Mouse (Mus musculus) liver, embryonic 15.5 days (tissue): ENCODE results near the gene Inpp5k. TPM values are rescaled to one million over a fixed set of nuclear protein-coding genes. Genes with fewer than 3 reads are reported as not detected.
A peak's percentile ranks its signal among the peaks of the same experiment; 100 is the strongest.

Experiments
- ATAC-seq: fragments of 200-750 bp; cut with Nextera tagmentation; 2 replicates; pipeline ENCODE4 v1.8.0; 2017; ENCODE audit warnings: moderate number of reproducible peaks, mild to moderate bottlenecking, moderate library complexity; ENCODE audit not compliant: insufficient read depth
- H3K27ac ChIP-seq: fragments of 300-500 bp; sonication (generic); replicated peaks from 2 replicates; pipeline ENCODE4 v1.5.1; 2015; ENCODE audit warnings: mild to moderate bottlenecking, inconsistent platforms
- H3K27me3 ChIP-seq: fragments of 300-500 bp; sonication (generic); 2 replicates; pipeline ENCODE4 v1.6.1; 2015; ENCODE audit warnings: mild to moderate bottlenecking, inconsistent platforms
- H3K36me3 ChIP-seq: fragments of 300-500 bp; sonication (generic); replicated peaks from 2 replicates; pipeline ENCODE4 v1.6.1; 2015; ENCODE audit warnings: moderate library complexity, mild to moderate bottlenecking, inconsistent platforms
- H3K4me1 ChIP-seq: fragments of 300-500 bp; sonication (generic); replicated peaks from 2 replicates; pipeline ENCODE4 v1.6.1; 2015; ENCODE audit warnings: inconsistent platforms
- H3K4me2 ChIP-seq: fragments of 300-500 bp; sonication (generic); 2 replicates; pipeline ENCODE4 v1.6.1; 2015; ENCODE audit warnings: moderate library complexity, mild to moderate bottlenecking, inconsistent platforms
- H3K4me3 ChIP-seq: fragments of 300-500 bp; sonication (generic); replicated peaks from 2 replicates; pipeline ENCODE4 v1.5.1; 2015; ENCODE audit warnings: mild to moderate bottlenecking, inconsistent platforms
- H3K9ac ChIP-seq: fragments of 300-500 bp; sonication (generic); 2 replicates; pipeline ENCODE4 v1.6.1; 2015; ENCODE audit warnings: moderate library complexity, mild to moderate bottlenecking, inconsistent platforms
- H3K9me3 ChIP-seq: fragments of 300-500 bp; sonication (generic); replicated peaks from 2 replicates; pipeline ENCODE4 v1.6.1; 2016; ENCODE audit warnings: inconsistent platforms
- WGBS: fragments of 180-500 bp; shearing (Covaris S2); methylation state at CpG from one replicate; pipeline ENCODE4 v1.1.7; 2015; ENCODE audit warnings: mixed read lengths; ENCODE audit not compliant: insufficient replicate concordance; 5-methylcytosine and 5-hydroxymethylcytosine counted together
- polyA plus RNA-seq: library from polyadenylated mRNA; unstranded; fragments of >200 nt; fragmentation: Nextera tagmentation; extraction: Ambion mirVana; gene quantifications from 2 replicates; pipeline ENCODE4 v1.2.1, GENCODE M21; 2015

Gene Inpp5k
- polyA plus RNA-seq, 1 experiment from 2014 or later, result 16.0 TPM

DNA sequence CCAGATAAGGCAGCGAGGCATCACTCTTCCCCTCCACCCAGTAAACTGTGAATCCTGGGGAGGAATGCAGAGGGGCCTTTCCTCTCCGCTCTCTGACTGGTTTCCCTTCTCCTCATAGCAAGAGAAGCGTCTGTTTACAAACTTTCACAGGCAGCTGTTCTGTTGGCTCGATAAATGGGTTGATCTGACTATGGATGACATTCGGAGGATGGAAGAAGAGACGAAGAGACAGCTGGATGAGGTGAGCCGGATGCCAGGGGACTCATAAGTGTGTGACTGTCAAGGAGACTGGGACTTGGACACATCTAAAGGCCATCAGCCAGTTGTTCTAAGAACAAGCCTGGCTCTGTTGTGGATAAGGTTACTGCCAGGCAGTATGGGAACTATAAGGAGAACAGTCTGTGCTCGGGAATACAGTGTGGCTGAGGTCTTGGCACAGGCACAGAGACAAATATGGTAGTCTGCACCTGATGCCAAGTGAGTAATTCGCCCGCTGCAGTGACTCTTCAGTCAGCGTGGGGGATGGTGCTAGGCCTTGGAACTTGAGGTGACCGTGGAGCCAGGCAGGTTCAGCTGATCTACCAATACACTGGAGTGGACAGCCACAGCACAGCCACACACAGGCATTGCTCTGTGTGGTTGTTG lies 10.5 kb upstream of the Inpp5k start:
- 80% methylated on average over 12 of the region's 12 CpGs for WGBS
- H3K4me2 ChIP-seq, result no peak overlapping the region
- no peak overlapping the region for H3K9ac ChIP-seq
- H3K4me3 ChIP-seq, result no peak overlapping the region
- H3K4me1 ChIP-seq, result peaks cover 4% of the 10 kb centered on the region; the same call in 1 of the 2 replicates
- no peak for ATAC-seq
- H3K27me3 ChIP-seq, result no peaks in the 10 kb centered on the region
- H3K27ac ChIP-seq, result no peak overlapping the region
- H3K9me3 ChIP-seq, result no peaks in the 10 kb centered on the region
- H3K36me3 ChIP-seq, result peaks cover 58% of the 10 kb centered on the region

- no peaks in the 10 kb centered on the region for H3K9me3 ChIP-seq
- no peak overlapping the region for H3K9ac ChIP-seq
- no peak overlapping the region for H3K4me2 ChIP-seq
- no peak for ATAC-seq
- H3K36me3 ChIP-seq, result peaks cover 64% of the 10 kb centered on the region
- H3K27me3 ChIP-seq, result no peaks in the 10 kb centered on the region
- H3K4me3 ChIP-seq, result no peak overlapping the region
- H3K4me1 ChIP-seq, result peaks cover 4% of the 10 kb centered on the region; the same call in 1 of the 2 replicates
- 75% methylated on average over 2 of the region's 2 CpGs for WGBS
- no peak overlapping the region for H3K27ac ChIP-seq
These were observed 9.4 kb upstream of the Inpp5k start for GRCm38 (mm10) chr11:75621426-75621825.

- Histone ChIP-seq H3K9me3 (no peaks in the 10 kb centered on the region), H3K9ac (no peak overlapping the region), H3K36me3 (peaks cover 62% of the 10 kb centered on the region), H3K4me1 (peaks cover 4% of the 10 kb centered on the region; the same call in 1 of the 2 replicates), H3K4me2 (no peak overlapping the region), H3K27ac (peak overlapping the region; percentile 34), H3K27me3 (no peaks in the 10 kb centered on the region), H3K4me3 (no peak overlapping the region)
- 63% methylated on average over 2 of the region's 2 CpGs for WGBS
- no peak for ATAC-seq
These were observed 8.0 kb upstream of the Inpp5k start for GRCm38 (mm10) chr11:75622588-75623329.

DNA sequence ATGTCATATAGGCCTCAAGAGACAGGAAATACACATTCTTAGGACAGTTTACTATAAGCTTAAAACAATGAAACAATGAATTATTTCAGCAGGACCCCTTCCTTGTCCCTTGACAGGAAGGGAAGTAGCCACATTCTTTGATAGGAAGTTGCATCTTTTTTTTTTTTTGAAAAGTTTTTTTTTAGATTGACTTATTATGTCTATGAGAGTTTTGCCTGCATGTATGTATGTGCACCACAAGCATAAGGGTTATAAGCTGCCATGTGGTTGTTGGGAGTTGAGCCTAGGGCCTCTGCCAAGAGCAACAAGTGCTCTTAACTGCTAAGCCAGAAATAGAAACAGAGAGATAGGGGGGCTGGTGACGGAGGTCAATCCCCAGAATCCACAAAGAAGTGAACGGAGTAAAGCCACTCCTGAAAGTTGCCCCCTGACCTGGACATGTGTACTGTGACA lies 6.7 kb upstream of the Inpp5k start:
- peaks cover 4% of the 10 kb centered on the region; the same call in 1 of the 2 replicates for H3K4me1 ChIP-seq
- H3K4me3 ChIP-seq, result no peak overlapping the region
- ATAC-seq, result no peak
- no peaks in the 10 kb centered on the region for H3K27me3 ChIP-seq
- peaks cover 61% of the 10 kb centered on the region for H3K36me3 ChIP-seq
- 19% methylated on average over 2 of the region's 2 CpGs for WGBS
- H3K9me3 ChIP-seq, result no peaks in the 10 kb centered on the region
- H3K9ac ChIP-seq, result no peak overlapping the region
- no peak overlapping the region for H3K4me2 ChIP-seq
- H3K27ac ChIP-seq, result no peak overlapping the region

- peaks cover 44% of the 10 kb centered on the region for H3K36me3 ChIP-seq
- ATAC-seq, result no peak
- H3K4me1 ChIP-seq, result peaks cover 15% of the 10 kb centered on the region
- no peak overlapping the region for H3K4me2 ChIP-seq
- H3K9ac ChIP-seq, result no peak overlapping the region
- 86% methylated on average over 4 of the region's 4 CpGs for WGBS
- H3K9me3 ChIP-seq, result no peaks in the 10 kb centered on the region
- no peak overlapping the region for H3K4me3 ChIP-seq
- no peaks in the 10 kb centered on the region for H3K27me3 ChIP-seq
- H3K27ac ChIP-seq, result no peak overlapping the region
These were observed 5.0 kb upstream of the Inpp5k start for GRCm38 (mm10) chr11:75625820-75626219.

GRCm38 (mm10) chr11:75630098-75630497 lies 690 bp upstream of the Inpp5k start:
- H3K27ac ChIP-seq, result peak overlapping the region; percentile 82

DNA sequence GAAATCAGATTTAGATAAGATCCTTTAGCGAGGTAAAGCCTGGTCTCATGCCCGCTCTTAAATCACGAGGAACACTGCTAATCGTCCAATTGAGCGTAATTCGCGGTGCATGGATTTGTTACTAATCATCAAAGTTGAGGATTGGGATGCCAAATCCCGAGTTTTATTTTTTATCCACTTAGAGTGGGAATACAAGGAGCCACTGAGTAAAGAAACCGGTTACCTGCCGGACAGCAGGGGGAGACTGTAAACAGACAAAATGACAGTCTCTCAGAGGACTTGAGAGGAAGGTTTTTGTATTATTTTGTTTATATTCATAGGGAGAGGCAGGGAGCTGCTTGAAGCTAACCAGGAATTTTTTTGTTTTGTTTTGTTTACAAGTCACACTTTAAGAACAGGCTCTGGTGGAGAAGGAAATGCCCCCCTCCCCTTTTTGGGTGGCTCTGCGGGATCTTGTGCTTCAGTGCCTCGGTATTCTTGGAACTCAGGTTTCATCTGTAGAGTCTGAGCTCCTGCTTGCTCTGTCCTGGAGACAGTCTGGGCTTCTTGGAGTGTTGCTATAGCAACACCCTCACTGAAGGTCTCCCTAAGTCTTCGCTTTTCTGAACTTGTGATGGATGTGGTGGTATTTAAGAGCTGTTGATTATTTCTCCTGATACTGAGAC lies 905 bp downstream of the Inpp5k start:
- Histone ChIP-seq H3K27me3 (no peaks in the 10 kb centered on the region), H3K9me3 (no peaks in the 10 kb centered on the region), H3K27ac (peak overlapping the region; percentile 83; the same call in 1 of the 2 replicates), H3K4me1 (peaks cover 43% of the 10 kb centered on the region), H3K4me2 (peak overlapping the region; percentile 89), H3K36me3 (peaks cover 20% of the 10 kb centered on the region), H3K9ac (peak overlapping the region; percentile 78), H3K4me3 (peak overlapping the region; percentile 81)
- no peak for ATAC-seq
- WGBS, result 15% methylated on average over 13 of the region's 13 CpGs

More at GRCm38 (mm10) chr11:75630098-75630497, 690 bp upstream of the Inpp5k start:
- Histone ChIP-seq H3K4me3 (peak overlapping the region; percentile 81), H3K9ac (peak overlapping the region; percentile 75), H3K36me3 (peaks cover 36% of the 10 kb centered on the region), H3K9me3 (no peaks in the 10 kb centered on the region), H3K4me1 (peaks cover 34% of the 10 kb centered on the region), H3K27me3 (no peaks in the 10 kb centered on the region), H3K4me2 (peak overlapping the region; percentile 89)
- WGBS, result 7% methylated on average over 5 of the region's 5 CpGs
- no peak for ATAC-seq

DNA sequence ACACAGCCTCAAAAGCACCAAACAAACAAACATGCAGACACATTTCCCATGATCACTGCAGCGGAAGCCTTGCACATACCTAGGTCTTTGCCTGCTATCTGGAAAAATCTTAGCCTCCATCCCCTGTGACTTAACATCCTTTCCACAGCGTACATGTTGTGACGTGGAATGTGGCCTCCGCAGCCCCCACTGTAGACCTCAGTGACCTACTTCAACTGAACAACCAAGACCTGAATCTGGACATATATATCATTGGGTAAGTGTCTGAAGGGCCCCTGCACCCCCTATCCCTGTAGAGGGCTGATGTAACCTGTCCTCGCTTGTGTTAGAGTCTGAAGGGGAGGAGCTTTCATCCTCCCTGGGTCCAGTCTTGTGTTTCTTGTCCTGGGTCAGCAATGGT lies 2.1 kb downstream of the Inpp5k start:
- H3K4me2 ChIP-seq, result no peak overlapping the region
- ATAC-seq, result no peak

GRCm38 (mm10) chr11:75634801-75635200 lies 4.0 kb downstream of the Inpp5k start:
- Histone ChIP-seq H3K36me3 (peaks cover 16% of the 10 kb centered on the region), H3K4me1 (peaks cover 47% of the 10 kb centered on the region), H3K4me3 (no peak overlapping the region), H3K27me3 (no peaks in the 10 kb centered on the region), H3K27ac (0 out of 2 replicates have a peak overlapping the region, but pooled peaks have one; percentile 1), H3K4me2 (no peak overlapping the region), H3K9ac (no peak overlapping the region), H3K9me3 (no peaks in the 10 kb centered on the region)
- ATAC-seq, result no peak
- 78% methylated on average over 3 of the region's 3 CpGs for WGBS

More for the DNA sequence above, 2.1 kb downstream of the Inpp5k start:
- Histone ChIP-seq H3K36me3 (peaks cover 20% of the 10 kb centered on the region), H3K27ac (no peak overlapping the region), H3K4me3 (no peak overlapping the region), H3K9me3 (no peaks in the 10 kb centered on the region), H3K27me3 (no peaks in the 10 kb centered on the region), H3K9ac (no peak overlapping the region), H3K4me1 (peaks cover 53% of the 10 kb centered on the region)
- 85% methylated on average over 5 of the region's 5 CpGs for WGBS

GRCm38 (mm10) chr11:75635315-75635714 lies 4.5 kb downstream of the Inpp5k start:
- no peak for ATAC-seq
- WGBS, result 66% methylated on average over 11 of the region's 11 CpGs
- no peak overlapping the region for H3K9ac ChIP-seq
- H3K36me3 ChIP-seq, result peaks cover 16% of the 10 kb centered on the region
- no peak overlapping the region for H3K4me2 ChIP-seq
- H3K9me3 ChIP-seq, result no peaks in the 10 kb centered on the region
- peak overlapping the region; percentile 1; the same call in 1 of the 2 replicates for H3K27ac ChIP-seq
- H3K4me1 ChIP-seq, result peaks cover 43% of the 10 kb centered on the region
- no peaks in the 10 kb centered on the region for H3K27me3 ChIP-seq
- H3K4me3 ChIP-seq, result no peak overlapping the region

DNA sequence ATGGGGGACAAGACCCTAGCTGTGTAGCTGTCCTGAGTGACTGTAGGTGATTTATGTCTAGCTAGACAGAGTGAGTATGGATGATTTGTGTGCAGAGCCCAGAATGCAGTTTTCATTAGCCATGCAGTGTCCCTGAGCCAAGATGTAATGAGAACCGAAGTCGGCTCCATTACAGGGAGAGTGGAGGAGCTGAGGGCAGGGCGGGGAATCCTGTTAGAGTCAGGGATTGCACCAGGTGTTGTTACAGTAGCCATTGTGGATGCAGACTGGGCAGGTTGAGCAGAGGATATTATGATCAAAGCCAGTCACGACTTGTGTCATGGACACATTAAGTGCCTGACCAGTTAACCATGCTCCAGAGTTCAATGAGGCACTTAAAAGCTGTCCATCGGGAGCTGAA lies 12.5 kb downstream of the Inpp5k start:
- peaks cover 6% of the 10 kb centered on the region for H3K36me3 ChIP-seq
- H3K4me2 ChIP-seq, result no peak overlapping the region
- no peak overlapping the region for H3K4me3 ChIP-seq
- no peak for ATAC-seq
- H3K27ac ChIP-seq, result no peak overlapping the region
- H3K9me3 ChIP-seq, result no peaks in the 10 kb centered on the region
- H3K9ac ChIP-seq, result no peak overlapping the region
- WGBS, result 71% methylated on average over 5 of the region's 5 CpGs
- no peaks in the 10 kb centered on the region for H3K27me3 ChIP-seq
- H3K4me1 ChIP-seq, result peaks cover 10% of the 10 kb centered on the region
